Mouse (Mus musculus) macrophage (primary cell): Measurements from ENCODE around the gene Rbm47. TPM values are rescaled to one million over a fixed set of nuclear protein-coding genes. Genes with fewer than 3 reads are reported as not detected.
A peak's percentile ranks its signal among the peaks of the same experiment; 100 is the strongest.

ENCODE experiments used
- H3K27ac ChIP-seq: fragments of 350-480 bp; formaldehyde crosslinking; 2 replicates; pipeline ENCODE4 v1.9.0; 2021
- H3K36me3 ChIP-seq: fragments of 350-480 bp; formaldehyde crosslinking; 2 replicates; pipeline ENCODE4 v1.9.0; 2021; ENCODE audit errors: inconsistent target
- H3K4me3 ChIP-seq: fragments of 350-480 bp; formaldehyde crosslinking; 2 replicates; pipeline ENCODE4 v1.9.0; 2021; ENCODE audit errors: inconsistent target
- H3K79me2 ChIP-seq: fragments of 350-480 bp; formaldehyde crosslinking; 2 replicates; pipeline ENCODE4 v1.9.0; 2021; ENCODE audit errors: inconsistent target
- WGBS: methylation state at CpG from one replicate; pipeline ENCODE4 v1.1.7; 2026; ENCODE audit warnings: inconsistent platforms; ENCODE audit not compliant: missing documents; 5-methylcytosine and 5-hydroxymethylcytosine counted together
- polyA plus RNA-seq: library from polyadenylated mRNA; stranded (reverse); fragments of 250-400 nt; gene quantifications from 3 replicates; pipeline ENCODE4 v1.2.4, GENCODE M21; 2018; ENCODE audit warnings: inconsistent platforms

The Rbm47 gene
- polyA plus RNA-seq, 1 experiment from 2014 or later = 41.0 TPM

- WGBS = 100% methylated on average over 5 of the region's 7 CpGs
- peaks cover 44% of the 10 kb centered on the region; the same call in 1 of the 2 replicates for H3K36me3 ChIP-seq
- no peak overlapping the region for H3K27ac ChIP-seq
Measured at GRCm38 (mm10) chr5:66040744-66041279, 132.1 kb downstream of the Rbm47 start.

DNA sequence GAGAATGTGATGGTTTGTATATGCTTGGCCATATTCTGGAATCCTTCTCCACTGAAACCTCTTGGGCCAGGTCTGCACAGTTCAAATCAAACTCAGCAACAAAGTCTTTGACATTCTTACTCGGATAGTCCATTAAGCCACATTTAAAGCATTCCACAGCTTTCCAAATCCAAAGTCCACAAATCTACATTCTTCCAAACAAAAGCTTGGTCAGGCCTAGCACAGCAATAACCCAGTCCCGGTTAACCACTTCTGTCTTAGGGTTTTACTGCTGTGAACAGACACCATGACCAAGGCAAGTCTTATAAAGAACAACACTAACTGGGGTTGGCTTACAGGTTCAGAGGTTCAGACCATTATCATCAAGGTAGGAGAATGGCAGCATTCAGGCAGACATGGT lies 133.1 kb downstream of the Rbm47 start:
- WGBS = 92% methylated on average over 1 of the region's 2 CpGs
- Histone ChIP-seq H3K27ac (no peak overlapping the region), H3K36me3 (peaks cover 43% of the 10 kb centered on the region), H3K79me2 (peaks cover 100% of the 10 kb centered on the region), H3K4me3 (no peak overlapping the region)

More at GRCm38 (mm10) chr5:66040744-66041279, 132.1 kb downstream of the Rbm47 start:
- Histone ChIP-seq H3K4me3 (no peak overlapping the region), H3K79me2 (peaks cover 100% of the 10 kb centered on the region)

GRCm38 (mm10) chr5:66037066-66037465 lies 135.9 kb downstream of the Rbm47 start:
- 95% methylated on average over 6 of the region's 6 CpGs for WGBS
- Histone ChIP-seq H3K4me3 (no peak overlapping the region), H3K36me3 (peaks cover 39% of the 10 kb centered on the region), H3K79me2 (peaks cover 100% of the 10 kb centered on the region), H3K27ac (no peak overlapping the region)

DNA sequence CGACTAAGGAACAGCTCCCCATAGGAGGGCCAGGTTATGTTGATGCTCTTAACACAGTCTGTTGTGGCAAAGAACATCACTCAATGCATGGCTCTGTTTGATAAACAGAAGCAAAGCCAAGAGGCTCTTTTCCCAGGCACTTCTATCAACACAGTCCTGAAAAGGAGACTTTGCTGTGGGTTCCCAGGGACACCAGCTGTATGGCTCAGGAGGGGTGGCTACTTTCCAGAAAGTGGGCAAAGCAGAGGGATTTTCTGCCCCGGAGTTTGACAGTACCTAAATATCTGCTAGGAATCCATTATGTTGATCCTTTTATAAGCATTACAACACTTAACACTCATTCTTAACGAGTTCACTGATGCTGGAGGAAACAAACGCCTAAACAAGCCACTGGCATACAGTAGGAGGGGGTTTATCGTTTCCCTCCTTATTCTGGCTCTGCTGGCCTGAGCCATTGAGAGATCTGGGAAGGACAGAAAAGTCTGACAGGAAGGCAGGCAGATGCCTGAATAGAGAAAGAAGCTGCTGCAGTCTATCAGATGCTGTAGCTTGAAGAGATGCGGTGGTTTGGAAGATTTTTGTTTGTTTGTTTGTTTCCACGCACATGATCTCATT lies 136.4 kb downstream of the Rbm47 start:
- 94% methylated on average over 6 of the region's 7 CpGs for whole genome bisulfite sequencing
- Histone ChIP-seq H3K27ac (no peak overlapping the region), H3K4me3 (no peak overlapping the region), H3K79me2 (peaks cover 100% of the 10 kb centered on the region), H3K36me3 (peaks cover 44% of the 10 kb centered on the region)

- no peak overlapping the region for H3K4me3 ChIP-seq
- no peak overlapping the region for H3K27ac ChIP-seq
- H3K36me3 ChIP-seq = peaks cover 57% of the 10 kb centered on the region
- H3K79me2 ChIP-seq = peaks cover 100% of the 10 kb centered on the region
- 97% methylated on average over 10 of the region's 14 CpGs for WGBS
Measured at GRCm38 (mm10) chr5:66034375-66035195, 138.3 kb downstream of the Rbm47 start.

GRCm38 (mm10) chr5:66032826-66033225 lies 140.1 kb downstream of the Rbm47 start:
- peaks cover 99% of the 10 kb centered on the region for H3K79me2 ChIP-seq
- H3K4me3 ChIP-seq = no peak overlapping the region
- 100% methylated on average over 1 of the region's 1 CpGs for WGBS
- H3K36me3 ChIP-seq = peaks cover 73% of the 10 kb centered on the region
- no peak overlapping the region for H3K27ac ChIP-seq

- 90% methylated on average over 5 of the region's 5 CpGs for WGBS
- peaks cover 99% of the 10 kb centered on the region for H3K79me2 ChIP-seq
- H3K27ac ChIP-seq = no peak overlapping the region
- H3K4me3 ChIP-seq = no peak overlapping the region
- H3K36me3 ChIP-seq = peaks cover 75% of the 10 kb centered on the region
Measured at GRCm38 (mm10) chr5:66031699-66032098, 141.2 kb downstream of the Rbm47 start.

DNA sequence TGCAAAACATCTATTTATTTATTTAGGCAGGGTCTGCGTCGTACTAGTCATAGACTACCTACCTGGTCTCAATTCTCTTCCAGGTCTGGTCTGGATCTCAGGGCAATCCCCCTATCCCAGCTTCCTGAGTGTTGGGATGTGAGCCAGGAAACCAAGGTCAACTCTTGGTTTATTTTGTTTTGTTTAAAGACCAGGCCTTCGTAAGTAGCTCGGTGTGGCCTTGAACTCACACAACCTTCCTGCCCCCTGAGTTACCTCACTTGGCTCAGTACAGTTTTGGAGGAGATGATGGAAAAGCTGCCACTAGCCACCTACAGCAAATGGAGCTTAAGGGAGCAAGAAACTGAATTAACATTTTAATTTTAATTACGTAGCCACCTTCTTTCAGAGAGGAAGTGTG lies 144.7 kb downstream of the Rbm47 start:
- H3K27ac ChIP-seq = no peak overlapping the region
- H3K79me2 ChIP-seq = peaks cover 98% of the 10 kb centered on the region
- WGBS = 94% methylated on average over 5 of the region's 5 CpGs
- H3K4me3 ChIP-seq = no peak overlapping the region
- H3K36me3 ChIP-seq = peaks cover 91% of the 10 kb centered on the region

DNA sequence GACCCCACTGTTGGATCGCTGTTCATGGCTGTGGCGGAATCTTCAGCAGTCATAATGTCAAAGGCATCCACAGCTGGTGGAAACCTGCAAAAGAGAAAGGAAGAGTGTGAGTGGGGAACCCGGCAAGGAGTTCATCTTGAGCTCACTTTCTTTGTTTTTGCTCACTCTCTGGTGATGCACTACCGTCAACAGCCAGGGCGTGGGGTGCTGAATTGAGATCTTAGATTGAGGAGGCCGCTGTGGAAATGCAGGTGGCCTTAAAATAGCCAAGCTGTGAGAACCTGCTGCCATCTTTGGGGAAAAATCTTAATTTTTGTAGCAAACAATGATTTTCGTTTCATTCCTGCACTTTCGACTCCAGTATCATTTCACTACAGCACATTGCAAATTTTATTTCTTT lies 145.7 kb downstream of the Rbm47 start:
- peaks cover 97% of the 10 kb centered on the region for H3K36me3 ChIP-seq
- 92% methylated on average over 8 of the region's 8 CpGs for WGBS
- H3K4me3 ChIP-seq = no peak overlapping the region
- H3K27ac ChIP-seq = no peak overlapping the region
- peaks cover 98% of the 10 kb centered on the region for H3K79me2 ChIP-seq

GRCm38 (mm10) chr5:66026796-66027195 lies 146.1 kb downstream of the Rbm47 start:
- Histone ChIP-seq H3K4me3 (no peak overlapping the region), H3K27ac (no peak overlapping the region), H3K79me2 (peaks cover 98% of the 10 kb centered on the region), H3K36me3 (peaks cover 97% of the 10 kb centered on the region)
- WGBS = 97% methylated on average over 30 of the region's 31 CpGs

DNA sequence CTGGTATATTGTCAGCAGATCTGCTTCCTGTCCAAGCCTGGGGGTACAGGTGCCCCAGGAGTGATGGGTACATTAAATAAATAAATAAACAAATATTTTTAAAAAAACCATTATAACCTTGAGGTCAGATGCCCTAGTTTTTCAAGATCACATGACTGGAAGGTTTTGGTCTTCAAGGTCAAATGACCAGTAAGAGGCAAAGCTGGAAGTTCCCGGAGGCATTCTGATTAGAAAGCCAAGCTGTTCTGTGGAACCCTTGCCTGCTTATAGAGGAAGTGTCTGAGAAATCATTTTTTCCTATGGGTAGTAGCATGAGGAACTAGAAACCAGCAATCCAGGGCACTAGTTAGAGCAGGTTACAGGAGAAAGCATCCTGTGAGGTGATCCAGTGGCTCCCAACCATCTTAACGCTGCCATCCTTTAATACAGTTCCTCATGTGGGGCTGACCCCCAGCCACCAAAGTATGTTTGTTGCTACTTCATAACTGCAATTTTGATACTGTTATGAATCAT lies 157.4 kb downstream of the Rbm47 start:
- H3K36me3 ChIP-seq = peaks cover 33% of the 10 kb centered on the region
- H3K27ac ChIP-seq = peak overlapping the region; percentile 70
- peaks cover 17% of the 10 kb centered on the region; the same call in 1 of the 2 replicates for H3K79me2 ChIP-seq
- H3K4me3 ChIP-seq = no peak overlapping the region
- 67% methylated on average over 2 of the region's 2 CpGs for WGBS

DNA sequence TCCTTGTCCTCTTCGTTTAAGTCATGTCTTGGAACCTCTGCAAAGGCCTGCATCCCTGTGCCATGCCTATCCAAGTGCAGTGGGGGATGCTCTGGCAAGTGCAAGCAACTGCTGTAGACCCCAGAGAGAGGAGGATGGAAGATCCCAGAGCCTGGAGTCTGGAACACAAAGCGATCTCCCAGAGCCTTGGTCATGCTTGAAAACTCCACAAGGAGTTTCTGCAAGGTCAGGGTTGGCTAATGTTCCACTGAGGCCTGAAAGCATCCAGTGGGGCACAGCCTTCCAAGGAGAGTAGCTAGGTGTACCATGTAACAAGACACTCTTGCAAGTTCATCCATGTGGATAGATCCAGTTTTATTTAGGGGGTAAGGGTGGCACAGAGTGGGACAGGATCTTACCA lies 158.5 kb downstream of the Rbm47 start:
- H3K36me3 ChIP-seq = peaks cover 23% of the 10 kb centered on the region; the same call in 1 of the 2 replicates
- peak overlapping the region; percentile 70 for H3K27ac ChIP-seq
- no peak overlapping the region for H3K4me3 ChIP-seq
- H3K79me2 ChIP-seq = peaks cover 6% of the 10 kb centered on the region; the same call in 1 of the 2 replicates
- WGBS = 100% methylated on average over 2 of the region's 2 CpGs

GRCm38 (mm10) chr5:66013999-66014398 lies 158.9 kb downstream of the Rbm47 start:
- no peak overlapping the region for H3K4me3 ChIP-seq
- H3K27ac ChIP-seq = peak overlapping the region; percentile 70; the same call in 1 of the 2 replicates
- 48% methylated on average over 3 of the region's 3 CpGs for WGBS
- peaks cover 2% of the 10 kb centered on the region; the same call in 1 of the 2 replicates for H3K79me2 ChIP-seq
- peaks cover 18% of the 10 kb centered on the region; the same call in 1 of the 2 replicates for H3K36me3 ChIP-seq

DNA sequence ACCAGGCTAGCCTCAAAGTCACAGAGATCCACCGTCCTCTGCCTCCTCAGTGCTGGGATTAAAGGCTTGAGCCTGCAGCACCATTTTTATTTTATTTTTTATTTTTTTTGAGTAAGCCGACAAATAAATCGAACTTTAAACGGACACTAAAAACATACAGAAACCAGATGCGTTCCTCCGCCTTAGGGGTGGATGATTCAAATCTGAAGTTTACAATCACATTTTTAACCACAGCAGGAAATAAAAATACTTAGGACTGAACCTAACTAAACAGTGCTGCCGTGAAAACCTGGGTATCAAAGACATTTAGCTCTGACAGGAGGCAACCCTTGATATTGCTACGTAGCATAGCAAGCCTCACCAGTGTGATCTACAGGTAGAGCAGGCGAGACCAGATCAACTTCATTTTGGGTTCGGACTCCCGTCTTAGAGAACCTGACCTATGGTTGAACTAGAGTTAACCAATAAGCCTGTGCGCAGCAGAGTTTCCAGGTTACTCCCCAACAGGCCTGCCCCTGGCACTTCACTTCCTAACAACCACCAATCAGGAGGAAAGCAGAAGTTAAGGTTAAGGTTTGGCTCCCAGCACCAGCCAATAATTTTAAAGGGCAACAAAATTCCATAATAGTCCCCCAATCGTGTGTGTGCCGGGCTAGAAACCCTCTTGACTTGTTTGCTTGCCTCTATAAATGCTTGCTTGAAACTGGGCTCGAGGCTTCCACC lies 164.5 kb downstream of the Rbm47 start:
- WGBS = 93% methylated on average over 15 of the region's 15 CpGs
- Histone ChIP-seq H3K4me3 (no peak overlapping the region), H3K79me2 (no peaks in the 10 kb centered on the region)

More for the DNA sequence above, 164.5 kb downstream of the Rbm47 start:
- H3K27ac ChIP-seq = no peak overlapping the region
- H3K36me3 ChIP-seq = no peaks in the 10 kb centered on the region
